Mouse (Mus musculus) mouse trophoblast stem cell (cell line): ENCODE measurements around the gene Hmga1b.
"Not testable (repeated sequence)": the region's sequence is repeated elsewhere in the genome, so short reads cannot be mapped to it uniquely, and the experiment has no call there.

ENCODE experiments used
- in situ Hi-C, 2 experiments: fragments of 300-500 bp; cut with MseI, MboI; formaldehyde crosslinking; loops; 2 replicates in 1 of 2; 3 replicates in 1 of 2; pipeline ENCODE4 v1.15.1; 2025

The Hmga1b gene

GRCm38 (mm10) chr11:120762672-120763041, at the start of gene Hmga1b:
Gene Hmga1b, plus strand, starts transcription at chr11:120762794.
- in situ Hi-C loops = not testable (repeated sequence)

- in situ Hi-C loops = loop anchor here (5.0 to 10.0 kb wide), 2 partner anchors 57 to 59 kb away; no protein-coding TSS in a partner anchor
Observed at GRCm38 (mm10) chr11:120713580-120714518, 48.7 kb upstream of the Hmga1b start, which contains the start of the genes Cenpx and Lrrc45. Gene Cenpx, minus strand, starts transcription at chr11:120713738. Gene Lrrc45, plus strand, starts transcription at chr11:120713925.

GRCm38 (mm10) chr11:120714546-120714945, 48.0 kb upstream of the Hmga1b start:
- in situ Hi-C loops = loop anchor here (5.0 to 10.0 kb wide), 2 partner anchors 57 to 60 kb away; no protein-coding TSS in a partner anchor

- in situ Hi-C loops = loop anchor here in 1 of 2 experiments (10.0 kb wide), 1 partner anchor 60 kb away; no protein-coding TSS in a partner anchor
Observed at GRCm38 (mm10) chr11:120715131-120715530, 47.5 kb upstream of the Hmga1b start.

GRCm38 (mm10) chr11:120719242-120719641, 43.4 kb upstream of the Hmga1b start:
- in situ Hi-C loops = loop anchor here in 1 of 2 experiments (10.0 kb wide), 1 partner anchor 64 kb away; no protein-coding TSS in a partner anchor

GRCm38 (mm10) chr11:120719841-120720376, 42.7 kb upstream of the Hmga1b start:
- in situ Hi-C loops = loop anchor here in 1 of 2 experiments (10.0 kb wide), 1 partner anchor 65 kb away; no protein-coding TSS in a partner anchor

- in situ Hi-C loops = no loop called here
Observed at GRCm38 (mm10) chr11:120720450-120720849, 42.1 kb upstream of the Hmga1b start.

- in situ Hi-C loops = no loop called here
Observed at GRCm38 (mm10) chr11:120721124-120722066, 41.2 kb upstream of the Hmga1b start, which contains the start of gene Rac3. Gene Rac3, plus strand, starts transcription at chr11:120721470.

GRCm38 (mm10) chr11:120722067-120722630, 40.4 kb upstream of the Hmga1b start:
- in situ Hi-C loops = no loop called here

GRCm38 (mm10) chr11:120722761-120723382, 39.7 kb upstream of the Hmga1b start:
- in situ Hi-C loops = no loop called here

GRCm38 (mm10) chr11:120723509-120723908, 39.1 kb upstream of the Hmga1b start:
- in situ Hi-C loops = no loop called here

- in situ Hi-C loops = loop anchor here (5.0 kb wide), 1 partner anchor 51 kb away; no protein-coding TSS in a partner anchor
Observed at GRCm38 (mm10) chr11:120726243-120727168, 36.1 kb upstream of the Hmga1b start.

- in situ Hi-C loops = loop anchor here (5.0 kb wide), 1 partner anchor 50 kb away; no protein-coding TSS in a partner anchor
Observed at GRCm38 (mm10) chr11:120727169-120727527, 35.4 kb upstream of the Hmga1b start, which contains the start of gene Dcxr. Gene Dcxr, minus strand, starts transcription at chr11:120727281.

- in situ Hi-C loops = loop anchor here (5.0 kb wide), 1 partner anchor 50 kb away; no protein-coding TSS in a partner anchor
Observed at GRCm38 (mm10) chr11:120727564-120727963, 35.0 kb upstream of the Hmga1b start.

GRCm38 (mm10) chr11:120728530-120729240, 33.9 kb upstream of the Hmga1b start:
- in situ Hi-C loops = loop anchor here (5.0 kb wide), 1 partner anchor 49 kb away; no protein-coding TSS in a partner anchor

- in situ Hi-C loops = loop anchor here (5.0 kb wide), 1 partner anchor 48 kb away; no protein-coding TSS in a partner anchor
Observed at GRCm38 (mm10) chr11:120729432-120730050, 33.1 kb upstream of the Hmga1b start.

GRCm38 (mm10) chr11:120730331-120730870, 32.2 kb upstream of the Hmga1b start:
- in situ Hi-C loops = no loop called here
